Mouse (Mus musculus): Measurements from ENCODE around the gene Slc7a8.
"Not testable (repeated sequence)": the region's sequence is repeated elsewhere in the genome, so short reads cannot be mapped to it uniquely, and the experiment has no call there.

Gene Slc7a8

DNA sequence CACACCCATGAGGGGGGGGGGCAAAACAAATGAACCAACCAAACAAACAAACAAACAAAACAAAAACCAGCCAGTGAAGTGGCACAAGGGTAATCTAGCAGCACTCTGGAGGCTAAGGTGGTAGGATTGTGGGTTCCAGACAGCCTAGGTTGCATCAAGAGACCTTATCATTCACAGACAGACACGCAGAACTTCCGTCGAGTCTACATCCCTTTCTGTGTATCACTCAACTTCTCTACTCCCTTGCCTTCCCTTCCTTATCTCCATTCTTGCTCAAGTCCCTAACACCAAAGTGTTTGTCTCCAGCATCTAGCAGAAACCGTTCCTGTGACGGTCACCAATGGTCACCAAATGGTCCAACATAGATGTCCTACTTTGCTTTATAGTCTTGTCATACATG, 6.5 kb upstream of the Slc7a8 start:
- ChIA-PET POLR2A (interaction anchor here in 1 of 4 experiments (1.2 to 1.6 kb wide), 2 partner anchors 11 to 102 kb away, joined by 3 read pairs; partner anchors contain the start of gene 1700123O20Rik), CTCF (interaction anchor here (0.8 to 3.2 kb wide), 19 partner anchors 8 to 147 kb away, joined by 3 to 20 read pairs (median 4); partner anchors contain the start of genes 1700123O20Rik (in 1 of the 4), Acin1 (in 1 of the 4), Cdh24 (in 1 of the 4) and Cebpe (in 1 of the 4))

DNA sequence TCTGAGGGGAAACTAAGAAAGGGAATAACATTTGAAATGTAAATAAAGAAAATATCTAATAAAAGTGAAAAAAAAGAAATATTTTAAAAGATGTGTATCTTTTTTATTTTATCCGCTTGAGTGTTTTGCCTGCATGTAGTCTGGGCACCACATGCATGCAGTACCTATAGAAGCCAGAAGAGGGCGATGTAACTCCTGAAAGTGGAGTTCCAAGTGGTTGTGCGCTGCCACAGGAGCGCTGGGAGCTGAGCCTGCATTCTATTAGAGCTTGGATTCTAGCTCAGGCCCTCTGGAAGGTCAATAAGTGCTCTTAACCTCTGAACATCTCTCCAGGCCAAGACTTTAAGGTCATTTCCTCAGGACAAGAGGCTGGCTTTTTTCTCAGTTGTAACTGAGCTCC, 5.5 kb upstream of the Slc7a8 start:
- CTCF ChIA-PET, result interaction anchor here (0.5 to 3.2 kb wide), 52 partner anchors 9 to 335 kb away, joined by 3 to 130 read pairs (median 4); partner anchors contain the start of genes 1700123O20Rik (in 2 of the 4), Cebpe (in 2 of the 4), Acin1 (in 1 of the 4) and Bcl2l2 (in 1 of the 4)
- POLR2A ChIA-PET, result interaction anchor here in 3 of 4 experiments (0.7 to 2.6 kb wide), 7 partner anchors 10 to 259 kb away, joined by 3 to 27 read pairs (median 3); partner anchors contain the start of genes 1700123O20Rik (in 1 of the 3) and Cebpe (in 1 of the 3)

DNA sequence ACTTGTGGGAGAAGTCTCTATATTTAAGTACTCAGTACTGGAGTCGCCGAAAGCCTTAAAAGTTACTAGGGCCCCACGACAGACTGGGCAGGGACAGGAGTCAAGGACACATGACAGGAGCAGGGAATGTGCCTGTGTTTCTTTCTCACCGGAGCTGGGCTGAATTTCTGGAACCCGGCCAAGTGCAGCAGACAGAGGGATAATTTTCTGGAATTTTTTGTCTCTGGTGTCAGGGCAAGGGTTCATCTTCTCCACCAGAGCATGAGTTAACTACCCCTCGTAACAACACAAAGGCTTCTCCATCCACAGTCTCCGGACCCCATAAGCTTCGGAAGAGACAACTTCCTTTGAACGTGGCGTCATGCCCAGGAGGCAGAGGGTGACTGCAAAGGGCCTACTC, 4.7 kb upstream of the Slc7a8 start:
- ChIA-PET POLR2A (interaction anchor here (0.6 to 2.6 kb wide), 20 partner anchors 9 to 1205 kb away, joined by 3 to 27 read pairs (median 4); partner anchors contain the start of genes 1700123O20Rik (in 2 of the 4), Acin1 (in 1 of the 4), Cebpe (in 1 of the 4) and Ngdn (in 1 of the 4)), CTCF (interaction anchor here (0.5 to 3.2 kb wide), 65 partner anchors 8 to 1812 kb away, joined by 3 to 130 read pairs (median 5); partner anchors contain the start of genes Cebpe (in 3 of the 4), 1700123O20Rik (in 1 of the 4), Ngdn (in 1 of the 4) and Psmb5 (in 1 of the 4))

DNA sequence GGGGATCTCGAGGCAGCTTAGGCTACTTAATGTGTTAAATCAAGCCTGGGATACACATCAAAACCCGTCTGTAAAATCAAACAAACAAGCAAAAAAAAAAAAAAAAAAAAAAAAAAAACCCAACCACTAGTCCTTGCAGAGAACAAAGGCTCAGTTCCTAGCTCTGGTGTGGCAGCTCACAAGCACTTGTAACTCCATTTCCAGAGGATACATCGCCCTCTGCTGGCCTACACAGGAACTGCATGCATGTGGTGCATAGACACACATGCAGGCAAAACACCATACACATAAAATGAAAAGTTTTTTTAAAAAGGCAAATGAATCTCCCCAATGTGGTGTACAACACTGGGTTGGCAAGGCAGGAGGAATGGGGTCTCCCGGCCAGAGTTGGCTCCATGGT, 4.2 kb upstream of the Slc7a8 start:
- POLR2A ChIA-PET, result interaction anchor here (0.6 to 2.6 kb wide), 24 partner anchors 9 to 1205 kb away, joined by 3 to 27 read pairs (median 4); partner anchors contain the start of genes Ngdn (in 2 of the 4), 1700123O20Rik (in 1 of the 4), Acin1 (in 1 of the 4) and Cebpe (in 1 of the 4)
- CTCF ChIA-PET, result interaction anchor here (0.5 to 3.2 kb wide), 108 partner anchors 8 to 693 kb away, joined by 3 to 130 read pairs (median 4); partner anchors contain the start of genes Cebpe (in 3 of the 4), 1700123O20Rik (in 1 of the 4), Haus4 (in 1 of the 4) and Ngdn (in 1 of the 4)

DNA sequence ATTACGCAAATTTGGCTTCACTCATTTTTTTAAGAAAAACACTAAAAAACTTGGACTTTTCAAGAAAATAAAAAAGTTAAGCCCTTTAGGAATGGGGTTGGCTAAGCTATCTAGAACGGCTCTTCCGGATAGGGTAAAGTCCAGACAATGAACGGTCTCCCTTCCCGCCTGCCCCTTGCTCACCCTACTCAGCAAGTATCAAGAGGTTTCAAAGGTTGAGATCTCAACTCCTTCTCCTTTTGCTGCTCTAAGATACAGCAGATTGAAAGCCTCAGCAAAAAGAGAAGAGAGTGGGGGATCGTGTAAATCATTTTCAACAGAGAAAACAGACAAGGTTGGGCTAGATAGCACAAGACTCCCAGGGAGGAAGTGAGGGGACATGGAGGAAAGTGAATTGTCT, 1.2 kb upstream of the Slc7a8 start:
- CTCF ChIA-PET, result interaction anchor here in 1 of 4 experiments (0.9 kb wide), 1 partner anchor 68 kb away, joined by 3 read pairs; no protein-coding TSS in a partner anchor

DNA sequence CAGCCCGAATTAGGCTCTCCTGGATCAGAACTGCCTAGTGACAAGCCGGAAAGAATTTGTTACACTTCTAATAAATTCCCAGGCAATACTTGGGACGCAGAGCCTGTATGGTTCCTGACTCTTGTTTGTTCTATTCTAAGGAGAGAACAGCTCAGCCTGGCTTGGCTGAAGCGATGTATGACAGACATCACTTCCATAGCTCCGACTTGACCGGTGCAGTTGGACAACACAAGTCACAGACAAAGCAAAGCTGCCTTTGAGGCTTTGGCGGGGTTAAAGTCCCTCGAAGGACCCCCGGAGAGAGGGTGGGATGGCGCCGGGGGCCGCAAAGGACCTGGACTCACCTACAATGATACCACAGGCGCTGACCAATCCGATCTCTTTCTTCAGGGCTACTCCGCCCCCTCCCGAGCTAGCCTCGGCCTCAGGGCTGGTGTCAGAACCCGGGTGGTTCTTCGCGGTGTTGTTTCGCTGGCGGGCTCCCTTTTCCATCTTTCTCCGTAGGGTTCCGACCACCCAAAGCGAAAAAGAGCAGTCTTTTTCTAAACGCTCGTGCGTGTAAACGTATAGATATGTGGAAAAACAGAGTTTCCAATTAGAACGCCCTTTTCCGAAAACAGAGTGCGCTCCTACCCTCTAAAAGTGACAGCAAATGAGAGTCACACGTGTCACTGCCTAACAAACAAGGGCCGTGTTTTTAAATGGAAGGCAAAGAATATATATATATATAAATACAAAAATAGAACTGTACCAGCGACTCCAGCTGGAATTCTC, 723 bp downstream of the Slc7a8 start:
- ChIA-PET CTCF (interaction anchor here in 3 of 4 experiments (0.5 to 1.5 kb wide), 11 partner anchors 8 to 552 kb away, joined by 3 to 4 read pairs (median 3); partner anchors contain the start of gene Cebpe (in 1 of the 3)), POLR2A (interaction anchor here in 3 of 4 experiments (0.6 to 2.1 kb wide), 13 partner anchors 8 to 146 kb away, joined by 3 to 7 read pairs (median 4); partner anchors contain the start of genes 1700123O20Rik (in 1 of the 3), Acin1 (in 1 of the 3) and Efs (in 1 of the 3))

More for the DNA sequence above, 1.2 kb upstream of the Slc7a8 start:
- POLR2A ChIA-PET, result interaction anchor here in 1 of 4 experiments (1.0 kb wide), 1 partner anchor 9 kb away, joined by 3 read pairs; no protein-coding TSS in a partner anchor

DNA sequence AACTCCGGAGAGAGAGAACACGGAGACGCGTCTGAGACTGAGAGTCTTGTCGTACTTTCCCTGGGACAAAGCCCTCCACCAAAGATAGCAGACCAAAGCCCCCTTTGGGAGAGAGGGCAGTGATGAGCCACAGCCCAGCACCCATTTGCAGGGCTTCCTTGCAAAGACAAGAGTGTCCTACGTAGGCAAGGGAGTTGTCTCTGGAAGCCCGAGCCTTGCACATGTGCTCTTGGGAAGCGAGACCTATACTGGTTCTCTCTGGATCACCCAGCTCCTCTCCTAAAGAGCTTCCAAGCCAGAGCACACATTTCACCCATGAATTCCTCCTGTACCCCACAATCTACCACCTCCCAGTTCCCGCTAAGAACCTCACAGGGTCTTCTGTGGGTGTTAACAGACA, 1.7 kb downstream of the Slc7a8 start:
- ChIA-PET POLR2A (interaction anchor here in 2 of 4 experiments (0.7 to 2.1 kb wide), 2 partner anchors 94 to 623 kb away, joined by 3 to 7 read pairs; partner anchors contain the start of genes 1700123O20Rik (in 1 of the 2) and Acin1 (in 1 of the 2)), CTCF (interaction anchor here in 2 of 4 experiments (1.0 to 1.4 kb wide), 4 partner anchors 8 to 551 kb away, joined by 3 to 4 read pairs (median 3); no protein-coding TSS in a partner anchor)

DNA sequence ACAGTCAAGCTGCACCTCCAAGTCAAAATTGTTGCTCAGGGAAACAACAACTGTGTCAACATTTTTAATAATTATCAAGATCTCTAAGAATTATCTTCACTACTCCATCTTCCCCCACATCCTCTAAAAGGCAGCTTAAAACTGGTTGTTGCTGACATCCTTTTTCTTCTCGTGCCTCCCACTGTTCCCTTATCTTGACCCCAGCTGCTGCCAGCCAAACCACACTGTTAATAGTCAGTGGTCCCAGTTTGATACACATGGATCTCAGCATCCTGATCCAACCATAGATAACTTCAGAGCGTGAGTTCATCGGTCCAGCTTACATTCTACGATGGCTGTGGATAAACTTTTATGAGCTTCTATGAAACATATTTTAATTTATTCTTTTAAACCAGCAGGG, 3.9 kb downstream of the Slc7a8 start:
- ChIA-PET CTCF (interaction anchor here in 2 of 4 experiments (0.8 to 4.1 kb wide), 3 partner anchors 8 to 63 kb away, joined by 3 to 14 read pairs (median 3); no protein-coding TSS in a partner anchor), POLR2A (interaction anchor here in 1 of 4 experiments (0.6 kb wide), 1 partner anchor 12 kb away, joined by 6 read pairs; no protein-coding TSS in a partner anchor)

DNA sequence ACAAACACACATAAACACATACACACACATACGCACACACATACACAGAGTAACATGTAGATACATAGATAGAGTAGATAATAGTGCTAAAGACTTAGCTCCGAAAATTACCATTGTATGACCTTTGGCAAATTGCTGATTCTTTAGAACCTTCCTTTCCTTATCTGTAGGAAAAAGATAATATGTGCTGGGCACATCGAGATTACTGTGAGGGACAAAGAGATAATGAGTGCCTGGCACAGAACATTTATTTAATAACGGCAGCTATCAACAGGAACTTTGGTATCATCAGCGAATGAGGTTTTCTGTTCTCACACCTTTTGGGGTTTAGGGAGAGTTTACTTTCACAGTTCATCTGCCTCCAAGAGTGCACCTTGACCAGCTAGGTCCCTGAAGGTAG, 5.0 kb downstream of the Slc7a8 start:
- ChIA-PET CTCF (interaction anchor here in 2 of 4 experiments (0.6 to 4.1 kb wide), 3 partner anchors 9 to 117 kb away, joined by 3 to 14 read pairs (median 3); no protein-coding TSS in a partner anchor), POLR2A (interaction anchor here in 1 of 4 experiments (1.1 kb wide), 1 partner anchor 28 kb away, joined by 3 read pairs; no protein-coding TSS in a partner anchor)

DNA sequence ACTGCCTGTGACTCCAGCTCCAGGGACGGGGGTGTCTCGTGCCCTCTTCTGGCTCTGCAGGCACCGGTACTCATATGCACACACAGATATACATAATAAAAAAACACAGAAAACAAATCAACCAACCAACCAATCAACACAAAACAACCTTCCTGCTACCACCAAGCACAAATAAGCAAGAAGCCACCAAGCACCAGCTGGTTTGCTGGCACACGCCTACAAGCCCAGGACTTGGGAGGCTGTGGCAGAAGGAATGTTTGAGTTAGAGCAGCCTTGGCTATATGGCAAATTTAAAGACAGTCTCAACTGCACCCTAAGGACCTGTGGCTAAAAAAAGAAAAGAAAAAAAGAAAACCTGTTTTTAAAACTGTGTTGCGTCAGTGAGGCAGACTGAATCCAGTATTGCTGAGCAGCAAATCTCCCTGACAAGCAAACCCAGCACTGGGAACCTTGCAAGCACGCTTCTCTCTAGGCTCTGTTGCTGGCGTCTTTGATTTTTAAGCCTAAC, 6.2 kb downstream of the Slc7a8 start:
- ChIA-PET CTCF (interaction anchor here in 3 of 4 experiments (0.6 to 4.1 kb wide), 5 partner anchors 10 to 125 kb away, joined by 3 to 14 read pairs (median 3); no protein-coding TSS in a partner anchor), POLR2A (interaction anchor here in 1 of 4 experiments (0.6 kb wide), 1 partner anchor 10 kb away, joined by 4 read pairs; no protein-coding TSS in a partner anchor)

DNA sequence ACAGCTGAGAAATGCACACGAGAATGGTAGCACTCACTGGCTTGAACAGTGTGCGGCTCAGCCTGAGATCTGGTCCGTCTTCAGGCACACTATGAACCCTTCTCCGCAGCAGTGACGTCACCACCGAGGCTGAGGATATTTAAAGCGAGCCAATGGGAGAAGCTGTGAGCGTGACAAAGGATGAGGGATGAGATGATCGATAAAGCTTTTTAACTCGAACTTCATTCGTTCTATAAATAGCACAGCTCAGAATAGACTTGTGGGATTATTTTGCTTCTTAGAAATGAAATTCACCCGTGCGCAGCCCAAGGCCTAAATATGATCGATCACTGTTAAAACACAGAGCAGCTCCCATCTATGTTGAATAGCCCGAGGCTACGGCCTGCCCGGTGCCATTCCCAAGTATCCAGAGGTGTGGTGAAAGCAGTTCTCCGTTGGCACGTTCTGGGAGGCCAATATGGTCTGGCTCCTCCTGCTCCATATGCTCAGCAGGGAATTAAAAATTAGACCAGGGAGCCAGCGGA, 9.4 kb downstream of the Slc7a8 start:
- POLR2A ChIA-PET, result interaction anchor here in 3 of 4 experiments (0.5 to 3.0 kb wide), 14 partner anchors 9 to 334 kb away, joined by 3 to 12 read pairs (median 3); partner anchors contain the start of genes Slc7a8 (in 2 of the 3), Ap1g2 (in 1 of the 3), Haus4 (in 1 of the 3) and Prmt5 (in 1 of the 3)

DNA sequence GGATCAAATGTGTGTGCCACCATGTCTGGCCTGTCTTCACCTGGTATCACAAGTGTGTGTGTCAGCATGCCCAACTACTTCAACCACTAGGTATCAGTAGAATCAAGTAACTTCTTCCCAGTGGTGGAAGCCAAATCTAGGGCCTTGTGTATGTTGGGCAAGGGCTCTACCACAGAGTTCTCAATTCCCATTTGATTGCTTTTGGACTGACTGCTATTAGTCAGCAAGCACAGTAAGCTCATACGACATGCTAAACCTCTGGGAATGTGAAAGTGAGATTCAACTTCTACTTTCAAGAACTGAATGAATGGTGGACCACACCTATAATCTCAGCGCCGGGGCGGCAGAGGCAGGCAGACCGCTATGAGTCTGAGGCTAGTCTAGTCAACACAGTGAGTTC, 11.4 kb downstream of the Slc7a8 start:
- ChIA-PET CTCF (interaction anchor here in 2 of 4 experiments (0.6 to 1.0 kb wide), 3 partner anchors 15 to 55 kb away, joined by 3 to 4 read pairs (median 3); no protein-coding TSS in a partner anchor), POLR2A (interaction anchor here in 2 of 4 experiments (0.7 to 3.0 kb wide), 4 partner anchors 8 to 41 kb away, joined by 3 to 12 read pairs (median 4); no protein-coding TSS in a partner anchor)

More for the DNA sequence above, 9.4 kb downstream of the Slc7a8 start:
- CTCF ChIA-PET, result interaction anchor here (0.6 to 2.1 kb wide), 13 partner anchors 8 to 243 kb away, joined by 3 to 14 read pairs (median 4); partner anchors contain the start of gene Ngdn (in 1 of the 4)

DNA sequence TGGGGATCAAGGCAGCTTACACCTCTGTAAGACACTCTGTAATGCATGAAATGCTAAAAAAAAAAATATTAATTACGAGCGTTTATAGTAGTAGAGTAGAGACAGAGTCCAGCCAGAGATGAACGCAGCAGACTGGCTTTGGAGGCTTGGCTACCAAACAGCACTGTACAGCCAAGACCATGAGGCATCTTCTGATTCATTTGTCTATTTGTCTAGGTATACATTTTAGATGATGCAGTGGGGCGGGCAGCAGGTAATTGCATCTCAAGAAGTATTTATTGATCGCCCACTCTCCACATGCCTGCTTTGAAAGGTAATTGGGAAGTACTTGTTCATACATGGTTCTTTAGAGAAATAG, 12.7 kb downstream of the Slc7a8 start:
- ChIA-PET CTCF (no interaction called here), POLR2A (no interaction called here)

DNA sequence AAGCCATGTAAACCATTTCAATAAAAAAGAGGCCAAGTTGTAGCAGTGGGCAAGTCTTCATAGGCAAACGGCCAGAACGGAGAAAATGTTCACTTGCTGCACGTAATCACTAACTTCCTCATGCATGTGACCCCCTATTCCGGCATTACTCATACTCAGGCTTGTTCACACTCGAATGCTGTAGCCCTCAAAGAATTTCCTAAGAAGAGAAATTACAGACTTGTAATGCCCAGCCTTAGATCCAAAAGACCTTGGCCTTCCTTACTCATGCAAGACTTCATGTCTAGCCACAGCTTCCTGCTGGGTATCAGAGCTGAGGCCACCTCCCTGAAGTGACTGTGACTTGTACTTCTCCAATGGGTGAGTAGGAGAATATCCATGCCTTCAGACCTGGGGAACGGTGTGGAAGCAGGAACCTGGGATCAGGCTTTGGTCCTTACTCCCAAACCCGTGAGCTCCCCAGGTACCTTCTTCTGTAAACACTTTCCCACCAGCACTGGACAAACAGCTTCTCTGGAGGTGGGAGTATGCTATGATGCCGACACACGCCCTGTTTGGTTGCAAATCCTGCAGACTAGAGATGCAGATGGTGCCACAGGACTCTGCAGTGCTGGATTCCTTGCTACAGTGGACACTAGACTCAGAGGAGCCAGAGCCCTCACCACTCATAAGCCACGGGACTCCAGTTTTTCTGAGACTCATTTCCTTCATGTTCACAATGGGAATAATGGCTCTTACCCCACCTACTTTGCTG, 13.3 kb downstream of the Slc7a8 start:
- ChIA-PET POLR2A (no interaction called here), CTCF (no interaction called here)

DNA sequence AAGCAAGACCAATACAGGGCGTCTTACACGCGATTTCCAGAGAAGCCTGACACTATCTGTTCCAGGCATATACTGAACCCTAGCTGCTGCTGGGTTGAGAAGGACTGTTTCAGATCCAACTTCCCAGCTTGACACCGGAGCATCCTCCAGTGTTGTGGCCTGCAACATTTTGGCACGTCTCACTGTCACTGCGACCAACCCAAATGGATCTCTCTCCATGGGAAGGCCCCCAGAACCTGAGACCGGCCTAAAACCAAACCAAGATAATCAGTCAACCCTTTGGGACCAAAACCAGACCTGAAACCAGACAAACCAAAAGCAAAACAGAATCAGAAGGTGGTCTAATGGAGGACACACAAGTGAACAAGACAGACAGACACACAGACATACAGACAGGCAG, 14.8 kb downstream of the Slc7a8 start:
- CTCF ChIA-PET, POLR2A ChIA-PET: not testable (repeated sequence)

DNA sequence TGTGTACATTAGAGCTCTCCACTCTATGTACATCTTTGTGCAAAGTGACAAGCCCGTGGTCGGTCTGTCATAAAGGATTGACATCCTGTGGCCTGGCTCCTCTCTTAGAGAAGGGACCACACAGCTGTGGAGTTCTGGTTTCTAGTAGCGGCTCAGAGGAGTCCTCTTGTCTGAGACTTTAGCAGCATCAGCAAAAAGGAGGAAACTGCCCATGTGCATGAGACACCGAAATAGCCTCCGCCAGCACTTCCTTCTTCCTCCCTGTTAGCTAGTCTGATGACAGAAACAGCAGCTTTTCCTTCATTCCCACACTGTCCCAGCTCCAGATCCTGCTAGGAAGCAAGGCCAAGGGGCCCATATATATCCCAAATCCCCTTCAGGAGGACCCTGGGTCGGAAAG, 25.4 kb downstream of the Slc7a8 start:
- ChIA-PET CTCF (no interaction called here), POLR2A (interaction anchor here in 1 of 4 experiments (0.7 to 1.6 kb wide), 3 partner anchors 15 to 26 kb away, joined by 3 read pairs; partner anchors contain the start of gene Slc7a8)
